Mouse (Mus musculus) liver, embryonic 14.5 days (tissue): ENCODE data around the gene Armc10.

Experiments
- CTCF ChIP-seq: IDR thresholded peaks from 2 replicates; pipeline ENCODE4 v1.5.1; 2016; ENCODE audit warnings: antibody characterized with exemption, low read depth, control low read depth
- EP300 ChIP-seq: IDR thresholded peaks from 2 replicates; pipeline ENCODE4 v1.6.1; 2016; ENCODE audit warnings: antibody characterized with exemption, low read depth

DNA sequence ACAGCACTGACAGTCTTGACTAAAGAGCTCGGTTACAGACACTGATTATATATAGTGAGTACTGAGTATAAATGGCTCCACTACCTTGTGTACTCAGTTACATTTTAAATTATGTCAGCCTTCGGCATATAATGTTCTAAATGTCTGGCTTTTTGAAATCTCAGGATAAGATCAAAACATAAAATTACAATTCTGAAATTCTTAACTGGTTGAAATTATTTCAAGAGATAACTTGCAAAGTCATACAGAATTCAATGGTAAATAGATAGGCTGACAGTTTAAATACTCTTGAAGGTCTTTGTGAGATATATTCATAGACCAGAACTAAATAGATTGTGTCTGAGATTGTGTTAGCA lies 56.4 kb downstream of the Armc10 start:
- TF ChIP-seq CTCF: no peak
- TF ChIP-seq EP300: no peak
